Mouse (Mus musculus): ENCODE data around the gene Gm20503. TPM values are rescaled to one million over a fixed set of nuclear protein-coding genes. Genes with fewer than 3 reads are reported as not detected.

The Gm20503 gene
- not detected in 2 replicates for polyA plus RNA-seq (2012; rRNA removed)

GRCm38 (mm10) chr4:59002948-59003805 is at the start of gene Gm20503:
Gene Gm20503 (plus strand): TSS chr4:59003210.
- Histone ChIP-seq H3K4me1 (ENCODE audit: control insufficient read depth, insufficient read depth, low read length) (peaks cover 6% of the 10 kb centered on the region), H3K27me3 (ENCODE audit: control insufficient read depth, insufficient read depth, low read length) (no peaks in the 10 kb centered on the region), H3K27ac (ENCODE audit: insufficient read depth, low read length) (peak within 1 kb of the TSS; percentile 29), H3K4me3 (replicated peaks; ENCODE audit: insufficient read depth, low read depth, low read length) (peak within 1 kb of the TSS; percentile 77)
- no peak for TF ChIP-seq CTCF (IDR thresholded peaks at IDR 0.05; ENCODE audit: borderline replicate concordance, insufficient read depth, low read depth, low read length)
- peak; percentile 76 for TF ChIP-seq POLR2A (IDR thresholded peaks at IDR 0.05; ENCODE audit: borderline replicate concordance, insufficient read depth, low read length)
- WGBS, result under 1% methylated on average over 89 of the region's 89 CpGs
- DNase-seq, result peak; percentile 91 to 92

GRCm38 (mm10) chr4:58961719-58962118 is 41.3 kb upstream of the Gm20503 start:
- Histone ChIP-seq H3K27ac (ENCODE audit: insufficient read depth, low read length) (no peak overlapping the region), H3K4me3 (replicated peaks; ENCODE audit: insufficient read depth, low read depth, low read length) (no peak overlapping the region), H3K4me1 (ENCODE audit: control insufficient read depth, insufficient read depth, low read length) (no peaks in the 10 kb centered on the region), H3K27me3 (ENCODE audit: control insufficient read depth, insufficient read depth, low read length) (no peaks in the 10 kb centered on the region)
- TF ChIP-seq POLR2A (IDR thresholded peaks at IDR 0.05; ENCODE audit: borderline replicate concordance, insufficient read depth, low read length) (no peak), CTCF (IDR thresholded peaks at IDR 0.05; ENCODE audit: borderline replicate concordance, insufficient read depth, low read depth, low read length) (no peak)
- DNase-seq, result no peak
- 94% methylated on average over 15 of the region's 15 CpGs for WGBS

GRCm38 (mm10) chr4:58963271-58963670 is 39.7 kb upstream of the Gm20503 start:
- no peak for TF ChIP-seq CTCF (IDR thresholded peaks at IDR 0.05; ENCODE audit: borderline replicate concordance, insufficient read depth, low read depth, low read length)
- Histone ChIP-seq H3K4me1 (ENCODE audit: control insufficient read depth, insufficient read depth, low read length) (no peaks in the 10 kb centered on the region), H3K4me3 (replicated peaks; ENCODE audit: insufficient read depth, low read depth, low read length) (no peak overlapping the region), H3K27me3 (ENCODE audit: control insufficient read depth, insufficient read depth, low read length) (no peaks in the 10 kb centered on the region), H3K27ac (ENCODE audit: insufficient read depth, low read length) (no peak overlapping the region)
- WGBS, result 95% methylated on average over 4 of the region's 4 CpGs
- DNase-seq, result no peak

GRCm38 (mm10) chr4:58965136-58965535 is 37.9 kb upstream of the Gm20503 start:
- Histone ChIP-seq H3K4me3 (replicated peaks; ENCODE audit: insufficient read depth, low read depth, low read length) (no peak overlapping the region), H3K27ac (ENCODE audit: insufficient read depth, low read length) (no peak overlapping the region), H3K4me1 (ENCODE audit: control insufficient read depth, insufficient read depth, low read length) (no peaks in the 10 kb centered on the region), H3K27me3 (ENCODE audit: control insufficient read depth, insufficient read depth, low read length) (no peaks in the 10 kb centered on the region)
- TF ChIP-seq POLR2A (IDR thresholded peaks at IDR 0.05; ENCODE audit: borderline replicate concordance, insufficient read depth, low read length) (no peak), CTCF (IDR thresholded peaks at IDR 0.05; ENCODE audit: borderline replicate concordance, insufficient read depth, low read depth, low read length) (no peak)
- 57% methylated on average over 1 of the region's 1 CpGs for WGBS
- no peak for DNase-seq

GRCm38 (mm10) chr4:58970678-58971077 is 32.3 kb upstream of the Gm20503 start:
- Histone ChIP-seq H3K27me3 (ENCODE audit: control insufficient read depth, insufficient read depth, low read length) (no peaks in the 10 kb centered on the region), H3K4me3 (replicated peaks; ENCODE audit: insufficient read depth, low read depth, low read length) (no peak overlapping the region), H3K4me1 (ENCODE audit: control insufficient read depth, insufficient read depth, low read length) (no peaks in the 10 kb centered on the region), H3K27ac (ENCODE audit: insufficient read depth, low read length) (no peak overlapping the region)
- TF ChIP-seq CTCF (IDR thresholded peaks at IDR 0.05; ENCODE audit: borderline replicate concordance, insufficient read depth, low read depth, low read length), result no peak
- TF ChIP-seq POLR2A (IDR thresholded peaks at IDR 0.05; ENCODE audit: borderline replicate concordance, insufficient read depth, low read length), result no peak
- 42% methylated on average over 4 of the region's 4 CpGs for WGBS
- no peak for DNase-seq

GRCm38 (mm10) chr4:58975711-58976110 is 27.3 kb upstream of the Gm20503 start:
- no peak overlapping the region for H3K4me3 ChIP-seq (replicated peaks; ENCODE audit: insufficient read depth, low read depth, low read length)
- TF ChIP-seq POLR2A (IDR thresholded peaks at IDR 0.05; ENCODE audit: borderline replicate concordance, insufficient read depth, low read length), result no peak
- TF ChIP-seq CTCF (IDR thresholded peaks at IDR 0.05; ENCODE audit: borderline replicate concordance, insufficient read depth, low read depth, low read length), result no peak
- no peak overlapping the region for H3K27ac ChIP-seq (ENCODE audit: insufficient read depth, low read length)
- no peak for DNase-seq
- no peaks in the 10 kb centered on the region for H3K4me1 ChIP-seq (ENCODE audit: control insufficient read depth, insufficient read depth, low read length)
- 89% methylated on average over 5 of the region's 5 CpGs for WGBS
- no peaks in the 10 kb centered on the region for H3K27me3 ChIP-seq (ENCODE audit: control insufficient read depth, insufficient read depth, low read length)

- TF ChIP-seq POLR2A (IDR thresholded peaks at IDR 0.05; ENCODE audit: borderline replicate concordance, insufficient read depth, low read length) (no peak), CTCF (IDR thresholded peaks at IDR 0.05; ENCODE audit: borderline replicate concordance, insufficient read depth, low read depth, low read length) (no peak)
- 71% methylated on average over 6 of the region's 6 CpGs for WGBS
- Histone ChIP-seq H3K4me1 (ENCODE audit: control insufficient read depth, insufficient read depth, low read length) (no peaks in the 10 kb centered on the region), H3K27me3 (ENCODE audit: control insufficient read depth, insufficient read depth, low read length) (no peaks in the 10 kb centered on the region), H3K4me3 (replicated peaks; ENCODE audit: insufficient read depth, low read depth, low read length) (no peak overlapping the region), H3K27ac (ENCODE audit: insufficient read depth, low read length) (no peak overlapping the region)
- no peak for DNase-seq
These were observed 21.6 kb upstream of the Gm20503 start for GRCm38 (mm10) chr4:58981421-58981820.

GRCm38 (mm10) chr4:58982806-58983205 is 20.2 kb upstream of the Gm20503 start:
- WGBS, result 88% methylated on average over 8 of the region's 8 CpGs
- Histone ChIP-seq H3K27me3 (ENCODE audit: control insufficient read depth, insufficient read depth, low read length) (no peaks in the 10 kb centered on the region; the same call in none of the 2 replicates), H3K27ac (ENCODE audit: insufficient read depth, low read length) (no peak overlapping the region), H3K4me3 (replicated peaks; ENCODE audit: insufficient read depth, low read depth, low read length) (no peak overlapping the region), H3K4me1 (ENCODE audit: control insufficient read depth, insufficient read depth, low read length) (no peaks in the 10 kb centered on the region)
- no peak for DNase-seq
- no peak for TF ChIP-seq POLR2A (IDR thresholded peaks at IDR 0.05; ENCODE audit: borderline replicate concordance, insufficient read depth, low read length)
- TF ChIP-seq CTCF (IDR thresholded peaks at IDR 0.05; ENCODE audit: borderline replicate concordance, insufficient read depth, low read depth, low read length), result no peak

All from cerebellum, adult 2 months (tissue).